Mouse (Mus musculus): ENCODE results near the gene Sec23a. TPM values are rescaled to one million over a fixed set of nuclear protein-coding genes. Genes with fewer than 3 reads are reported as not detected.

Gene Sec23a
- polyA plus RNA-seq (2017; shearing (Covaris generic)), result 28.7 TPM

DNA sequence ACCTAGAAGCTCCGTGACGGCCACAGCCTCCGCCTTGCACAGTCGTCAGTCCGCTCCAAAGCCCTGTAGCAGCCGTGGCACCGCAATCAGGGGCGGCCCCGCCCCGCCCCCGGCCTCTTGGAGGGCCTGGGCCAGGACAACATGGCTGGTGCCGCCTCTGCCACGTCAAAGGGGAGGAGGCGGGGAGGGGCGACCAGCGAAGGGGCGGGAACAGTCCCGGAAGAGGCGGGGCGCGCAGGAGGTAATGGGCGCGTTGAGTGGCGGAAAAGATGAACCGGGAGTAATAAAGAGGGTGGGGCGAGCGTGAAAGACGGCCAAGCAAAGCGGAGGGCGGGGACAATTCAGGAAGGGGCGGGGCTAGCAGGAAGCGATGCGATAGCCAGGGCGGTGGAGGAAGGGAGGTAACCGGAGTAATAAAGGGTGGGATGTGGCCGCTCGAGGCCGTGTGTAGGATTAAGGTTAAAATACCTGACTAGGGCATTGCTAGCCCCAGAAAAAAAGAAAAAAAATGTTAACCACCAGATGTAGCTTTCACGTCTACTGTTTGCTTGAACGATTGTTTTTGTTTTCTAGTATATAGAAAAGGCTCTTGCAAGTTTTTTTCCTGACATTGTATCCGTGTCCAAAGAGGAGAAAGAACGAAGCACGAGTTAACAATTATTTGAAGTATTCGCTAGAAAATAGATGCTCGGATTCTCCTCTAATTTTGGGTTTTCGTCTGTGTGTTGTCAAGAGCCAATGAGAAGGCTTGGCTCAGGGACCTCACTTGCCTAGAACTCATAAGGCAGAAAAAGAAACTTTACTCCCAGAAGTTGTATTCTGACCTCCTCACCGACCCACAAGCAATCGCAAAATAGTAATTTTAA is at the start of gene Sec23a:
TSS of gene Sec23a (minus strand) at position 174 of the 866 bp plus-strand sequence.

DNA sequence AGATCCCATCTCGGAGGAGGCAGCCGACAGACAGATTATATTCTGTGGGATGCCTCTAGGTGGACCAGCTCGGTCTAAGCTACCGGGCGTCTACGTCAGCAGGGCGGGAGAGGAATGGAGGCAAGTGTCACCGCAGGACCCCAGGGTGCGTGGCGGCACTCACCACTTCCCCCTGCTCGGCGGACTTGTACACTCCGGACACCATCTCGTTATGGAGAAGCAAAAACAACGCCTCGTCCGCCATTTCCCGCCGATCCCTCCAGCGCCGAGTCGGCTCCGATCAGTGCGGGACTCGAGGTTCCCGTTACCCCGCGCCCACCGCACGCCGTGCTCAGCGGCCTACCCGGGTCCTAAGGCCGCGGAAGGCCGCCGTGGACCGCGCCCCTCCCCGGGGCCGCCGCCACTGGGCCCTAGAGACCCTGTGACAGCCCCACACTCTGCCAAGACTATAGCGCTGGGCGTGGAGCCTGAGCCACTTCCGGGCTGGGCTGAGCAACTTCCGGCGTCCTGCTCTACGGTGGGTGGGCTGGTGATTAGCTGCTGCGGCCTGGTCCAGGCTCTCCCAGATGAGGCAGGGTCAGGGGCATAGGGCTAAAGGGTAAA is 49.3 kb upstream of the Sec23a start, which contains the start of gene Trappc6b:
TSS of gene Trappc6b (minus strand) at position 480 of the 603 bp plus-strand sequence.

DNA sequence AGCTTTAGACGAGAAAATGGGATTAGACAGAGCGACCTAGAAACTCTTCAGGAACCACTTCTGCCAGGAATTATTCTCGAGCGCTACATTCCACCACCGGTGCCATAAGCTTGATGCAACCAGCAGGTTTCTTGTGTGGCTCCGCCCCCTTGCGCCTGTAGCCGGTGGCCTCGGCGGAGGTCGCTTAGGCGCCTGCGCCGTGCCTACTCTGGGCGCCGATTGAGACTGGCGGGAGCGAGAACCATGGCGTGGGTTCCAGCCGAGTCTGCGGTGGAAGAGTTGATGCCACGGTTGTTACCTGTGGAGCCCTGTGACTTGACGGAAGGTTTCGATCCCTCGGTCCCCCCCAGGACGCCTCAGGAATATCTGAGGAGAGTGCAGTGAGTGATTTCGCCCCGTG is 1.4 kb upstream of the Sec23a start, which contains the start of gene Gemin2:
TSS of gene Gemin2 (plus strand) at position 160 of the 400 bp plus-strand sequence.

Other genes with a start within 250 kb of the Sec23a start
- 27.2 TPM for gene Gemin2, start 1.4 kb upstream of the Sec23a start, polyA plus RNA-seq (2017; shearing (Covaris generic))
- gene Trappc6b, start 49.5 kb upstream of the Sec23a start, polyA plus RNA-seq (2017; shearing (Covaris generic)), result 105 TPM
- 121 TPM for gene Pnn, start 54.9 kb upstream of the Sec23a start, polyA plus RNA-seq (2017; shearing (Covaris generic))
- 162 TPM for gene Mia2, start 83.8 kb upstream of the Sec23a start, polyA plus RNA-seq (2017; shearing (Covaris generic))
- 31.4 TPM for gene Fbxo33, start 207.7 kb upstream of the Sec23a start, polyA plus RNA-seq (2017; shearing (Covaris generic))